Mouse (Mus musculus) left cerebral cortex, adult 9 months (tissue): ENCODE results near the gene Ccdc158.

Experiments used
- DNase-seq, 2 experiments: peaks; one replicate each; pipeline ENCODE4 v3.0.0; 2022; ENCODE audit warnings: low spot score in 2 of 2

The Ccdc158 gene

DNA sequence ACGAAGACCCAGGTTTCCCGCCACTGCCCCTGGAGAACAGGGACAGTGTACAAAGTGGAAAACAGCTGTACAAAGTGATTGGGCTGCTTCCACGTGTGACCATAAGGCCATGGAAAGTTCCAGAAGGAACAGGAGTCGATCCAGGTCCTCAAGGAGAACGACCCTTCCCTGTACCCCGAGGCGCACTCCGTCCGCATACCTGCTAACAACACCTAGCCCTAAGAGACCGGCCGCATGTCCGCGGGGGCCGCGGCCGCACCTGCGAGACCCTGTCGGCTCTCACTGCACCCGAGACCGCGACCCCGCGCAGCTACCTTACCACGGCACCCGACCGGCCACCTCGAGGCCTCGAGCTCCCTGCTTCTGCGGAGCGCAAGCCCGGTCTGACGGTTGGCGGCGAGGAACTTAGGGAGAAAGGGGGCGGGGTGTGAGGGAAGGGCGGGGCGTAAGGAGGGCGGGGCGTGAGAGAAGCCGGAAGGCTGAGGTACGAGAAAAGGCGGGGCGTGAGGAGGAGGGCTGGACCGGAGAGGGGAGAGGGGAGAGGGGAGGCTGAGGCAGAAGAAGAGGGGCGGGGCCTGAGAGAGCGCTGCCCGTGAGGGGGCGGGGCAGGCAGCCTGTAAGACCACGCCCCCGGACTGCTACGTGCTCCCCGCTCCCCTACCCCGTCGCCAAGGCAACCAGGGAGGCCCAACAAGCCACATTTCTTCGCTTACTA lies at the start of gene Ccdc158:
TSS of gene Ccdc158 (minus strand) at position 413 of the 715 bp plus-strand sequence.
- DNase-seq: peak in 1 of 2 experiments; percentile 45

DNA sequence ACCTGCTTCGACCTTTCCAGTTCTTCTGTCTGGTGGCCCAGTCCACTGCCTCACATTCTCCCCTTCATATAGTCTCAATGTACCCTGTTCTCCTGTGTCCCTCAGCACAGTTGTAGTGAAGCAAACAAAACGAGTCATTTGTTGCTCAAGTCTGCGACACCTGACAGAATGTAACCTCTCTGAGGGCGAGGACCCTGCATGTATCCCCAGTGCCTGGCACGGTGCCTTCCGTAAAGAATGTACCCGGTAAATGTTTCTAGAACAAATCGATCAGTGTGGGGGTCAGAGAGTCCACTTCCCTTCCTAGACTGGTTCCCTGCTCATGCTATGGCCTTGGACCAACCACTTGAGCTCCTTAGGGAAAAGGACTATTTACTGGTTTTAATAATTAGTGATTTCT lies 46.5 kb upstream of the Ccdc158 start:
- DNase-seq: no peak

DNA sequence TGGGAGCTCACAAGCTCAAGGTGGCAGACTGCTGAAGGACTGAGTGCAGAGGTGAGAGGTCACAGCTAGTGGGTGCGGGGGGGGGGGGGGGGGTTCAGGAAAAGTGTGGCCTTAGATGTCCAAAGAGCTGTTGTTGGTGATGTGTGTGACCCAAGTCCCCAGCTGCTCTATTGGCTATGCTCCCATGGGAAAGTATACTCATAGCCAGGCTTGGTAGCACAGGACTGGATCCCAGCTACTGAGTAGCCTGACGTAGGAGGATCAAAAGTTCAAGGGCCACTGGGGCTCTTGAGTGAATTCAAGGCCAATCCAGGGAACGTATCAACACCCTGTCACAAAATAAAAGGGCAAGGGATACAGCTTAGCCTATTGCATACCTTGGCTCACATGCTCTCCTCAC lies 43.8 kb upstream of the Ccdc158 start:
- DNase-seq: no peak

DNA sequence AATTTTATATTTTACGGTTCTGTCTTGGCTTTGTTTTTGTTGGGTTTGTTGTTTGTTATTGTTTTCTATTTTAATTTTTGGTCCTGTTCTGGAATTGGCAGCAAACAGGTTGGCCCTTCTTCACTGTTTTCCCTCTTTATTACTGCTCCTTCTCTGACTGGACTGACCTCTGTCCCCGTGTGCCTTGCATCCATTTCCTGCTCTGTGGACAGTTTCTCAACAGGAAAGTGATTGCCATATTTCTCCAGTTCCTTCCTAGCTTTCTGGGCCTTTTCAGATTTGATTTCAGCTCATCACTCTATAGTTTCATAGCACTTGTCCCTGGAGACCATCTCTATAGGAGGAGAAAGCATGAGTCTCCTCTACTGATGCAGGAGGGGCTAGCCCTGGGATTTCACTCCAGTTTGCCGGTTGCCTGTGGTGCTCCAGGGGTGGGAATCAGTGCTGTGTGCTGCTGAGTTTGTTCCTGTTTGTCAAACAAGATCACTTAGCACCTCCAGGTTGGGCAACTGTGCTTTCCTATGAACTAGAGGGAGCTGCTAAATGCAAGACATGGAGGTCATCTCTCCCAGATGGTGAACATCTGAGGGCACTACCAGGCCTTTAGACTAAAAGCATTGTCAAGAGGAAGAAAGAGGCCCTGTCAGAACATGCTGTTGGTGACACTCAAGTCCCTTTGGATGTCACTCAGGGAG lies 42.7 kb upstream of the Ccdc158 start:
- no peak for DNase-seq

DNA sequence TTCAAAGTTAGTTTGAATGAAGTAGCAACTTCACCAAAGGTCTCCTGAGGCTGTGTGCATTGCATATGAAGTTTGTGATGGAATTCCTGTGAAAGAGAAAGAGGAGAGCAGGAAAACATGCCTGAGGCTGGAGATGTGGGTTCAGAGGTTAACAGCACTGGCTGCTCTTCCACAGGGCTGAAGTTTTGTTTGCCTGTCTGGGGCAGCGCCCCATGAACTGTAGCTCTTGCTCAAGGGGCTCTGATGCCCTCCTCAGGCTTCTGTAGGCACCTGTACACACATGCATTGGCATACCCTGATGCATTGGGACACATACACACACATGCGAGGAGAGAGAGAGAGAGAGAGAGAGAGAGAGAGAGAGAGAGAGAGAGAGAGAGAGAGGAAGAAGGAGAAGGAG lies 40.8 kb upstream of the Ccdc158 start:
- DNase-seq: no peak

DNA sequence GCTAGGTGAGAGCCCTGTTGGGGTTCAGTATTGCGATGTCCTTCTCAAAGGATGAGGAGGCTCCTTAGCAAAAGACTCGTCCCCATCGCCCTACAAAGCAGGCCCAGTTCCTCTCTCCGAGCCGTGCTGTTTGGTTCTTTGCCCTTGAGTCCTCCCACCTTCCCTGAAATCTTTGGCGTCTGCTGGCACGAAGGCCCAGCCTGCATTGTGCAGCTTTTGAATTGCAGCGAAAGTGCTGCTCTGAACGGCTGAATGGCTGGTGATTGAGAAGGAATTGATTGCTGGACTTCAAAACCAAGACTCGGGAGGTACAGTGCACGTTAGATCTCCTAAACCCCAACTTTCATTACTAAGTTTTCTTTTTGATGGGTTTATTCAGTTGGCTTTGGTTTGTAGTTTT lies 40.2 kb upstream of the Ccdc158 start:
- no peak for DNase-seq

DNA sequence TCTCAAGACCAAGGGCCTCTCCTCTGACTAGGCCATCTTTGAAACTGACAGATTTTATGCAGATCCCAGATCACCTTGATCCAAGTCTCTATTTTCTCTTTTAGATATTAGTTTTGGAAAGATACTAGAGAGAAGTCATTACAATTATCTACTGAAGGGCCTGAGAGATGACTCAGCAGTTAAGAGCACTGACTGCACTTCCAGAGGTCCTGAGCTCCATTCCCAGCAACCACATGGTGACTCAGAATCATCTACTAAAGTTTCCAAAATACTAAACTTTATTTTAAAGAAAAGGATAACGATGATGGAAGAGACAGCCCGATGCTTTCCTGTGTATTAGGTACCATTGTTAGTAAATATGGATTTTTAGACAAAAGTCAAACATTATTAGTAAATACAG lies 39.8 kb upstream of the Ccdc158 start:
- no peak for DNase-seq

DNA sequence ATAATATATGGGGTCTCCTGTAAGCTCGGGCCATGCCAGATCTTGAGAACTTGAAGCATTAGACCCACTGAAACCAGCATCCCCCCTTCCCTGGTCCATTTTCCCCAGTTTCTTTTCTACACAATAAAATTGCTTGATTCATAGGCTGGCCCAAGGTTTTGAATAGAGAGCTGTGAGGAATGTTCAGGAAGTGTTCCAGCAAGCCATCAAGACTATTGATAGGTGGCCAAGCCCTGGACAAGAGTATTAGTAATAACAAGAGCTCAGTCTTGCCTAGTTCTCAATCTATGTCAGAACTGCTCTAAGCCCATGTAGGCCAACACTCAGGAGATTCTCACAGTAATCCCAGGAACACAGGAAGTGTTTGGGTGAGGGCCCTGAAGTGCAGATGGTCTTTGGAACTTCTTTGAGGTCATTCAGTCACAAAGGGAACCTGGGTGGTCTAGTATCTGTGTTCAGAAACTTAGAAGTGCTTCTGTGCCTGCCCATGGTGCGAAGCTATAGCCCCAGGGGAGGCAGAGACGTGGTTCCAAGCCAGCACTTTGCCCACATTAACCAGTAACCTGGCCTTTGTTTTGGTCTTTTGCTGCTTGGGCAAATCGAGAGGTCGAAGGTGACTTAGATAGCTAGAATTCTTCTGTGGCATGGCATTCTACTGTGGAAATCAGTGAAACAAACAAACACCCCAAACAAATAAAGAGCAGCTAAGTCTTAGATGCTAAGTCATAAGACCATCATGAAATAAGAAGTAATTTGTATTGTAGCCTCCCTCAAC lies 37.7 kb upstream of the Ccdc158 start:
- no peak for DNase-seq

DNA sequence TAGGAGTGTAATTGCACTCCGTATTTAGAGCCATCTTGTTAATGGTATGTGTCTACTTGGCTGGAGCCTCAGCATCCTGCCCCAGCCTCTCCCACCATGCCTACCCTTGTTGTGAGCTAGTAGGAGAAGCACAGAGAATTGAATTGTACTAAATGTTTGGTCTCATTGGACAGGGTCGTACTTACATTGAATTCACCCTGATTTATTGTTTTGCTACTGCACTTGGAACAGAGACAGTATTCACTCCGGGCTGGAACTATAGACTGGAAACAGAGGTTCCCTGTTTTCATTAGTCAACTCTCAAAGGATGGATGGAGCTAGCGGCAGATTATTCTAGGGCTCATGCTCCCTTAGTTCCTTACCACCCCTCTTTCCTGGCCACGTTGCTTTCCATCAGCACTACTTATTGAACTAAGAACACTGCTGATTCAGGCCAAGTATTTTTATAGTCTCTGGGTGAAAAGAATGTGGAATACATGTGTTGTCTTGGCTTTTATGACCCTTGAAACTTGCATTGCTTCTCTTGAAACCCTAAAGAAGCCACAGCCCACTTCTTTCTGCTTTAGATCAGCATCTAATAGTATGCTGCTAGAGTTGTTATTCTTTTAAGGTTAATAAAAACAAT lies 36.7 kb upstream of the Ccdc158 start:
- DNase-seq: no peak

DNA sequence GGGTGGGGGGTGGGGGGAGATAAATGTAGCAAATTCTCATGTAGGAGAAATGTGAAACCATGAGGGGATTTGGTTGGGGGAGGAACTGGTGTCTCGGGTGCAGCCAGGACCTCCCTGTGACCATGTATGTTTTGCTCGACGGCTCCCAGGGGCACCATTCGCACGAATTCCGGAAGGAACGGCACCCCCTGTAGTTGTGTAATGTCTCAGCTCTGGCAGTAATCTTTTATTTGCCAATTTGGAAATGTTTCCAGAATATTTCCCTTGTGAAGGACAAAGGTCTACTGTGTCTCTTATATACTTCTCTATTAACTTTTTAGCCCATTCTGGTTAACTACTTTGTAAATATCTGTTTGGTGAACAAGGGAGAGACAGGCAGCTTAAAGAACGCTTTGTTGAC lies 35.7 kb upstream of the Ccdc158 start:
- no peak for DNase-seq

DNA sequence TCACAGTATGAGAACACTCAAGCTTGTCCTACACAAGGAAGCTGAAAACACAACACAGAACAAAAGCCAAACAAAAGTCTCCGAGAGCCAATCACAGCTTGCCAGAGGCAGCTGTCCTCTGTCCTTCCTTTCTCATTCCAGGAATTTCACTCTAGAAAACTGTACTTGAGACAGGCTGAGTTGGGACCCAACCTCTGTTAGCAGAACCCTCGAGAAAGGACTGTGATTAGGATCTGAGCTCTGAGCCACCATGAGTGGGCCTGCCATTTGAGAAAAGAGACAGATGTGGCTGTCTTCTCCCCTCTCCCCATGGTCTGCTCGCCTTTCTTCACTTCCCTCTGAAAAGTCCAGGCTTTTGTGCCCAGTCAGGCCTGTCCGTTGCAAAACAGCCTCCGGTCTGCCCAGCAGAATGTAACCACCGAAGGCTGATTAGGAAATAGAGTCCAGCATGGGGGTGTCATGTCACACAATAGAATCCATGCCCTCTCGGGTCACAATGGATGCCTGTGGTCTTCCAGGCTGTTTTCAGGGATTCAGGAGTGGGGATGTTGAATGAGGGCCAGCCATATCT lies 32.9 kb upstream of the Ccdc158 start:
- DNase-seq: no peak

DNA sequence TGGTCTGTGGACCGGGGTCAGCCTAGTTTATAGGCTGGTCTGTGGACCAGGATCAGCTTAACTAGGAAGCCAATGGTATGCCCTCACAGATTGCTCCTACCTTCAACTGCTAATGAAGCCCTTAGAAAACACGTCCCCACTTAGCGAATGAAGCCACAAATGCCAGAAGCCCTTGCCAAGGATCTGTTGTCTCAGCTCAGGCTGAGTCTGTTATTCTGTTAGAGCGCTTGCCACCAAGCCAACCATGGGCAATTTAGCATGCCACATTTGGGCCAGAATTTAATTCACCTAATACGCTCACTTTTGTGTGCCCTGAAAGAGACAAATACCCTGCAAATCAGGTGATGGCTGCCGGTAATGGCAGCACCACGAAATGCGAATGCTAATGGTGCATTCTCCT lies 28.6 kb upstream of the Ccdc158 start:
- no peak for DNase-seq

DNA sequence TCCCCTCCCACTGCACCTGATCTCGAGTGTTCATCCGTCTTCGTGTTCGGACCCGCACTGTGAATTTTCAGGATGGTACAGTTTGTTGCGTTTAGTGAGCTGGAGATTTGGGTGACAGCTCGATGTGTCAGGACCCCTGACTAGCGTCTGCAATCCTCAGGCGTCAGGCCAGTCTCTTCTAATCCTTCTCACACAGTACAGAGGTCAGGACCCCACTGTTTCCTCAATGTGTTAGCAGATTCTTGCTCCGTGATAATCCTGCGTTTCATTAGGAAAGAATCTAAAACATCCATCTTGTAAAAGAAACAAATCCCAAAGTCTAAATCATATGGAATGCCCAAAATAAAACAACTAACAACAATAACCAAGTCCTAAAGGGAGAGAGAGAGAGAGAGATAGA lies 26.7 kb upstream of the Ccdc158 start:
- no peak for DNase-seq

DNA sequence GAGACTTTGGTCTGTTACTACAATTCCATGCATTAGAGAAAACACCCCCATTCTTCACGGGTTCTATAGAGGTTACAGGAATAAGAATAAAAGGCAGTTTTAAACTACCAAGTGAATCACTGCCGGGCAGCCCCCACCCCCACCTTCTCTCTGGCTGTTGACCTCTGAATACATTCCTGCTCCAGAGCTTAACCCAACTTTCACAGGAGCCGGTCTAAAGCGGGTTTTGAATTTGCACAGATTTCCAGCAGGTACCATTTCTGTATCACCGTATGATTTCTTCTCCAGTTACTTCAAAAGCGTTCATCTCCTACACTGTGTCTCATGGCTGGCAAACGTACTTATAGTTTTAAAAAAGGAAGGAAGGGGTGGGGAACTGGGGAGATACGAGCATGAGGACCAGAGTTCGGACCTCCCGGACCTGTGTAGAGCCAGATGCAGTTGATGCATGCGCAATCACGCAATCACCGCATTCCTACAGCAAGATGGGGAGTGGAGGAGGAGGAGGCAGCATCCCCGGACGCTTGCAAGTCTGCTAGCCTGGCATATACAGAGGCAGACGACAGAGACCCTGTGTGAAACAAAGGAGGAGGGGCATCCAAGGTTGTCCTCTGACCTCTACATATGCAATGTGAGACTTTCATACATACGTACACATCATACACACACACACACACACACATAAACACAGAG lies 23.9 kb upstream of the Ccdc158 start:
- DNase-seq: no peak

DNA sequence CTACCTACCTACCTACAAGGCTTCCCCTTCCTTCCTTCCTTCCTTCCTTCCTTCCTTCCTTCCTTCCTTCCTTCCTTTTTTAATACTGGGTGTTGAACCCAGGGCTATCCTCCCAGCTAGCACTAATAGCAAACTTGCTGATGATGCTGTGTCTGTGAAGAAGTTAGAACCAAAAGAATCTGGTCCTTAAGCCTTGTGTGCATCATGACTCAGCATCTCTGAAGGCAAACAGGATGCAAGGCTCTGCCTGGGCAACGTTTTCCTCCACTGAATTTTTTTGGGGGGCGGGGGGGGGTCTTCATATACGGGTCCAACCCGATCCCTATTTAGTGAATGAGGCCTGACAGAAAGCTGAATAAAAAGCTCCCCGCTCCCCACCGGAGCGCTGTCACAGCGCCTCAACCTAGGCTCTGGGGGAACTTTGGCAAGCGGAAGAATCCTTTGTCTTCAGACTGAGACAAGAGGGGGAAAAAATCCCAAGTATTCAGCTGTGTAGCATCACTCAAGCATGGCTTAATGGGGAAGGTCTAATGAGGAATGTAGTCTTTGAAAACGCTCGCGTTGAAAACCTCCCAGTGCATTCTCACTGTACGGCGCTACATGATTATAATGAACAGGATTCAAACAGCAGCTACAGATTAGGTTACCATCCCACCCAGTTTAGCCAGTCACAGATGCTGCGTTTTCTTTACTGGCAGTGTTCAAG lies 23.2 kb upstream of the Ccdc158 start:
- no peak for DNase-seq

DNA sequence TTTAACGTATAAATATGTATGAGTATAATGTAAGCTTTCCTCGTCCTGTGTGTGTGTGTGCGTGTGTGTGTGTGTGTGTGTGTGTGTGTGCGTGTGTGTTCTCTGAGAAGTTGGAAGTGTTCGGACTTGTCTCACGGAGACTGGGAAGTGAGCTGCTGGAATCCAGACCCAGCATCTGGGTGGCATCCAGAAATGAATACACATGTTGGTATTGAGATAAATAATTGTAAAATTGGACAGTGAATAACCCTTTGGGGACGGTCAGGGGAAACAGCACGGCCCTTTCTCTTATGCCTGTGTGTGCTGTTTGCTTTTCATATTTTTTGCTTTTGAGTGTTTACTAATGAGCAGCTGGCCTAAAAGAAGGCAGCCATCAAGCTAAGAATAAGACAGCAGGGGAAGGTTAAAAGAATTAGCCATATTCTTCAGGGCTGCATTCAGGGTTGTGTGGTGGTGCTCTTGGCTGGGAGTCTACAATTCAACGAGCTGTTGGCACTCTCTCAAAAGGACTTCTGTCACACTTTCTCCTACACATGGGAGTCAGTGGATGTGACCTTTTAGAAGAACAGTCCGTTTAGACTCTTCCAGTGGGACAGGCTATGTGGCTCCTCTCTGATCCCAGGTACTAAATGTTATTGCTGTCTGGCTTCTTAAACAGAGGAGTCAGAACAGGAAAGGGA lies 19.4 kb upstream of the Ccdc158 start:
- no peak for DNase-seq

DNA sequence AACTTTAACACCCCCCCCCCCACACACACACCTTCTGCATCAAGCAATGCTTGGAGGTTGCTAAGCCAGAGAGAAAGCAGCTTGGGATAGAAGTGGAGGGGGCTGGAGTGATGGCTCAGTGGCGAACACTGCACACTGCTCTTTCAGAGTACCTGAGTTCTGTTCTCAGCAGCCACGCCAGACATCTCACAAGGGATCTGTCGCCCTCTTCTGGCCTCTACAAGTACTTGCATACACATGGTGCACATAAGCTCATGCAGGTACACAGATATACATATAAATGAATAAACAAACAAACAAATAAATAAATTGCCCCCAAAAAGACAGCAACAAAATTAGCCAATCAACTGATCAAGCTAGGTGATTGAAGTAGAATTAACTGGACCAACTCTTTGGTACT lies 18.7 kb upstream of the Ccdc158 start:
- no peak for DNase-seq

DNA sequence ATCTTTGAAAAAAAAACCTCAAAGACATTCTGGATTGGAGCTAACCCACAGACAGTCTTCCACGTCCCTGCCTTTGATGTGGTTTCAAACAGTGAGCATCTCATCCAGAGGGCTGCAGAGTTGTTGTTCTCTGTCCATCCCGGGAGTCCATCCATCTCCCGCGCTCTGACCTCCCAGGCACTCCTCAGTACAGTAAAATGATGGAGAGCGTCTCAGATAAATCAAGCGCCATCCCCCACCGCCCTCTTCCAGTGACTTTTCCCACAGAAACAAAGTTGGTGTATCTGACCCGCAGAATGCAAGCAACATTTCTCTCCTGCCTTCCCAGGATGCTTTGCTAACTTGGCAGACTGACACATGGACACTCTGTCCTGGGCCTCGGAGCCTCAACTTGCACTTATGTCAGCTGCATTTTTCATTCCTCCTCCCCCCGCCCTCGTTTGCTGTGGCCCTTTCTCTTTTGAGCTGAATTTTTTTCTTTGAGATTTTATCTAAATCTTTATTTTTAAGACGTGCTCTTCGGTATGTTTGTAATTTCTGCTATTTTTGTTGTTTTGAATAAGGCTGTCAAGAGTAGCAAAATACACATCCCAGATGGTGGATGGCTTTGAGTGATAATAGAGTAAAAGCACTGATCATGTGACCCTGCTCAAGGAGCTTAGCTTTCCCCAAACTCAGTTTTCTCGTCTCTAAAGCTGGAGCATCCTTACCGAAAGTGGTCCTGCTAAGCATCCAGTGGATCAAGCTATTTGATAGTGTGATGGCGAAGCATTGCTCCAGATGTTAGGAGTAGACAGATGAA lies 17.3 kb upstream of the Ccdc158 start:
- no peak for DNase-seq

DNA sequence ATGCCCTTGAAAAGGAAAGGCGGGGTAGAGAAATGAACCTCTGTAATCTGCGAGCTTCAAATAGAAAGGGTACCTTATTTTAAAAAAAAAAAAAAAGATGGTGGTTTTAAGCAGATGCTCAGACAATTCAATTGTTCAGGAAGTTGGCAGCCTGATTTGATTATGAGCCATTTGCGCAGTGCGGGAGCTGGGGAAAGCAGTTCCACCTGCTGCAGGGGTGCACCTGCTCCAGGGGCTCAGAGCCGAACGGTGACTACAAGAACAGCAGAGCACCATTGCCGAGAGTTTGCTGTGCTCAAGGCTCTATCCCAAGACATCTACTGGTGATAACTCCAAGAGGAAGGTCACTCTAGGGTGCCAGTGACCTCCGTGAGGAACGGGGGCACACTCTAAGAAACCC lies 13.5 kb upstream of the Ccdc158 start:
- DNase-seq: no peak
